Mouse (Mus musculus) midbrain, embryonic 13.5 days (tissue): Measurements from ENCODE around the gene Il9r. TPM values are rescaled to one million over a fixed set of nuclear protein-coding genes. Genes with fewer than 3 reads are reported as not detected.
A peak's percentile ranks its signal among the peaks of the same experiment; 100 is the strongest.

Experiments used
- ATAC-seq: fragments of 200-750 bp; cut with Nextera tagmentation; 2 replicates; pipeline ENCODE4 v1.8.0; 2017; ENCODE audit warnings: mild to moderate bottlenecking, moderate TSS enrichment, moderate library complexity
- H3K27ac ChIP-seq: fragments of 300-500 bp; sonication (generic); 2 replicates; pipeline ENCODE4 v1.5.1; 2015; ENCODE audit warnings: inconsistent platforms, mild to moderate bottlenecking, moderate library complexity
- H3K27me3 ChIP-seq: fragments of 300-500 bp; sonication (generic); 2 replicates; pipeline ENCODE4 v1.6.1; 2015; ENCODE audit warnings: mild to moderate bottlenecking, inconsistent platforms
- H3K36me3 ChIP-seq: fragments of 300-500 bp; sonication (generic); 2 replicates; pipeline ENCODE4 v1.6.1; 2015; ENCODE audit warnings: mild to moderate bottlenecking, inconsistent platforms
- H3K4me1 ChIP-seq: fragments of 300-500 bp; sonication (generic); replicated peaks from 2 replicates; pipeline ENCODE4 v1.6.1; 2015; ENCODE audit warnings: inconsistent platforms
- H3K4me2 ChIP-seq: fragments of 300-500 bp; sonication (generic); replicated peaks from 2 replicates; pipeline ENCODE4 v1.6.1; 2015; ENCODE audit warnings: moderate library complexity, mild to moderate bottlenecking, inconsistent platforms
- H3K4me3 ChIP-seq: fragments of 300-500 bp; sonication (generic); replicated peaks from 2 replicates; pipeline ENCODE4 v1.5.1; 2015; ENCODE audit warnings: mild to moderate bottlenecking, inconsistent platforms
- H3K9ac ChIP-seq: fragments of 300-500 bp; sonication (generic); replicated peaks from 2 replicates; pipeline ENCODE4 v1.6.1; 2015; ENCODE audit warnings: mild to moderate bottlenecking, inconsistent platforms
- H3K9me3 ChIP-seq: fragments of 300-500 bp; sonication (generic); 2 replicates; pipeline ENCODE4 v1.6.1; 2016; ENCODE audit warnings: mild to moderate bottlenecking, inconsistent platforms
- WGBS: fragments of 180-500 bp; shearing (Covaris S2); methylation state at CpG from one replicate; pipeline ENCODE4 v1.1.7; 2015; 5-methylcytosine and 5-hydroxymethylcytosine counted together
- polyA plus RNA-seq: library from polyadenylated mRNA; unstranded; fragments of >200 nt; fragmentation: Nextera tagmentation; extraction: Ambion mirVana; gene quantifications from 2 replicates; pipeline ENCODE4 v1.2.1, GENCODE M21; 2015

Il9r gene
- polyA plus RNA-seq, 1 experiment from 2014 or later: not detected

DNA sequence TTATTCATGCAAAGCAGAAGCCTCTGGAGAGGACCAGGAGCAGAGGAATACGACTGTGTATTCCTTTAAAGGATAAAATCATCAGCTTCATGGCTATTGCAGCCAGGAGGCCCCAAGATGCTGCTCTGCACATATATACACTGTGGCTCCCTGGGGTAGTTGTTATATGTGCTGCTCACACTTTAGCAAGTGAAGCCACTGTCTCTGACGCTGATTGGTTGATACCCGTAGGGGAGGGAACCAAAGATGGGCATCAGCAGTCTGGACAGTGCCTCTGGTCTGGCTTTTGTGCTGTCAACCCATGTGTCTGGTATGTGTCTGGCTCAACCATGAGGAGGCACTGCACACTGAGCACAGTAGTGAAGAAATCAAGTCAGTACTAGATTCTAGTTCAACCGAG is 33.4 kb downstream of the Il9r start:
- peaks cover 8% of the 10 kb centered on the region for H3K4me1 ChIP-seq
- no peak overlapping the region for H3K9ac ChIP-seq
- no peak for ATAC-seq
- H3K4me3 ChIP-seq: no peak overlapping the region
- no peaks in the 10 kb centered on the region for H3K9me3 ChIP-seq
- H3K4me2 ChIP-seq: no peak overlapping the region
- no peak overlapping the region for H3K27ac ChIP-seq
- WGBS: 79% methylated on average over 4 of the region's 4 CpGs
- H3K27me3 ChIP-seq: no peaks in the 10 kb centered on the region
- H3K36me3 ChIP-seq: no peaks in the 10 kb centered on the region

DNA sequence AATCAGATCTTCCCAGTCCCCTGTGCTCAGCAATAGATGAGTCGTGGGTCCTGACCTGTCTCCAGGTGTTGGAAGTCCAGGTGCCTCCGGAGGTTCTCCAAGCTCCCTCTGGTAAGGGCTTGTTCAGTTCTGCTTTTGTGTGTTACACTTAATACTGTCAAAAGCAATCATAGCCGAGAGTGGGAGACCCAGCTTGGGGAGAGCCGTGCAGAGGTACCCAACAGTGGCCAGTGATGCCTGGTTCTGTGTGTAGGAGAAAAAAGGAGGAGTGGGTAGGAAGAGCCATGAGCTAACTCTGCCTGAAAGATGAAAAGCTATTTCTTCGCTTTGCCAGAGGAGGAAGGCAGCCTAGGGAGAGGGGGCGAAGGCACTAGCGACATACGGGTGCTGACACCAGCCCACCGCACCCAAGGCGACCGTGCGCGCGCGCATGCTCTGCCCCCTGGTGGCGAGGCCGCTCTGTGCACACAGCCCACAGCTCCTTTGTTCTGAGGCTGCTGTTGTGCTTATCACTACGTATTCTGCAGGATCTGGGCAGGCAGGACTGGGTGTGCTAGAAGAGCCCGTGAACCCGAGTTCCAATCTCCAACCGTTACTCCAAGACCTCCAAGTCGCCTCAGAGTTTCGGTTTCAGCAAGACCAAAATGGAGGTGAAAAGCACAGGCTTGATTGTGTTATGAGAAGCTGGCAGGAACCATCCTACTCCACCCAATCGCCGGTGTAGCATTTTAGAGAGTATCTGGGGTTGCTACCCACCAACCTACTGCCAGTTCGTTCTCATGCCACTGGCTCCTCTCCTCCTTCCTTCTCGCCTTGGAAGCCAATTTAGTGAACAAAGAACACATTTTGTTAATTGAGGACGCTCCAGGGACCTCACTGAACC is 37.9 kb downstream of the Il9r start:
- Histone ChIP-seq H3K27me3 (no peaks in the 10 kb centered on the region), H3K27ac (peak overlapping the region; percentile 94), H3K9ac (peak overlapping the region; percentile 66), H3K9me3 (no peaks in the 10 kb centered on the region), H3K4me1 (peaks cover 40% of the 10 kb centered on the region), H3K4me2 (peak overlapping the region; percentile 57), H3K4me3 (peak overlapping the region; percentile 33), H3K36me3 (no peaks in the 10 kb centered on the region)
- peak; percentile 95 for ATAC-seq
- 15% methylated on average over 28 of the region's 28 CpGs for WGBS

DNA sequence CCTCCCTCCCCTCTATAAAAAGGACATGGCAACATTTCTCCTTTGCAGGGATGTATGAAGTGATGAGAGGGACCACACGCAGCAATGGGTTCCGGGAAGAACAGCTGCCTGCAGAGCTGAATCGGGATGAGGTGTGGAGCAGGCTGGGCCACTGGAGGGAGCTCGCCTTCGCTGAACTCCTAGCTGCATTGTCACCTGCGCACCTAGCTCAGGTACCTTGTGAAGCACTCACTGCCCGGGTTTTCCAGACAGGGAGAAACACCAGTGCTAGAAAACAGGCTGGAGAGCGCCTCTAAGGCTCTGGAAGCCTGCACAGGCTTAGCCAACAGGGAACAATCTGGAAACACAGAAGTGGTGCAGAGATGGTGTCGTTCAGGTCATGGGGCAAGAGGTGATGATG is 38.6 kb downstream of the Il9r start:
- H3K9ac ChIP-seq: peak overlapping the region; percentile 66
- H3K4me1 ChIP-seq: peaks cover 46% of the 10 kb centered on the region
- whole genome bisulfite sequencing: 7% methylated on average over 9 of the region's 9 CpGs
- peak overlapping the region; percentile 33 for H3K4me3 ChIP-seq
- peak; percentile 37 for ATAC-seq
- H3K27me3 ChIP-seq: no peaks in the 10 kb centered on the region
- peak overlapping the region; percentile 94 for H3K27ac ChIP-seq
- H3K9me3 ChIP-seq: no peaks in the 10 kb centered on the region
- H3K36me3 ChIP-seq: no peaks in the 10 kb centered on the region
- peak overlapping the region; percentile 57 for H3K4me2 ChIP-seq

DNA sequence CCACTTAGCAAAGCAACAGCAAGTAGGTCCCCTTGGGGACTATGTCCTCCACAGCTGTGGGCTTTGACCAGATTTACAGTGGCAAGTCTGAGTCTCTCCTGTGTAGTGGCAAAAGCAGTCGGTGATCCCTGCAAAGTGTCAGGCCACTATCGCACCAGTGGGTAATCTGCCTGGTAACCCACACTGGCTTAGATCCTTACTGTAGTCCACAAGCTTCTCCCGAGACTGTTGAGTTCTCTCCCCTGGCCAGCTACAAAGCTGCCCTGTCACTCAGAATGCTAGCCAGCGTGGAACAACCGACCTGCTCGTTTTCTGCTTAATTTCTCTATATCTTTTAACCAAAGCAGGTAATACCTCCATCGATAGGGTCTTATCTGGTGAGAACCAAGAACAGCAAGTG is 39.7 kb downstream of the Il9r start:
- Histone ChIP-seq H3K27ac (peak overlapping the region; percentile 94; the same call in 1 of the 2 replicates), H3K4me2 (no peak overlapping the region), H3K36me3 (no peaks in the 10 kb centered on the region), H3K9ac (no peak overlapping the region), H3K27me3 (no peaks in the 10 kb centered on the region), H3K9me3 (no peaks in the 10 kb centered on the region), H3K4me1 (peaks cover 46% of the 10 kb centered on the region), H3K4me3 (no peak overlapping the region)
- 67% methylated on average over 7 of the region's 7 CpGs for WGBS
- no peak for ATAC-seq

DNA sequence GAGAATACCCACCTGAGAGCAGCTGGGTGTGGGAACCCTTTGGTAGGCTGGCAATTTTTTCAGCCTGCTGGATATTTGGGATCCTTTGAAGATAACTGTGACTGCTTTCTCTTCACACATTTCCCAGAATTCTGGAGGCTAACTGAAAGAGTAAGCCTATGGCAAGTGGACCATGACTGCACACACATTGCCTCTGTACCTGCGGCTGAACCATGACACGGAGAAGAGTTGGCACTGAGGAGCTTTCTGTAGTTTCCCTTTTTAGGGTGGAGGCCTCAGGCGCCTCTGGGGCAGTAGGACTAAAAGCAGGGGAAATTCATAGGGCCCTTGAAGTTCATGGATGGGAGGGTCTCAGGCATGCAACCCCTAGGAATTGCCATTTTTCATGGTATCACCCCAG is 40.9 kb downstream of the Il9r start:
- ATAC-seq: no peak
- Histone ChIP-seq H3K4me2 (no peak overlapping the region), H3K9me3 (no peaks in the 10 kb centered on the region), H3K27me3 (no peaks in the 10 kb centered on the region), H3K4me3 (no peak overlapping the region), H3K36me3 (no peaks in the 10 kb centered on the region), H3K27ac (peak overlapping the region; percentile 92), H3K9ac (no peak overlapping the region), H3K4me1 (peaks cover 46% of the 10 kb centered on the region)
- whole genome bisulfite sequencing: 90% methylated on average over 3 of the region's 3 CpGs

DNA sequence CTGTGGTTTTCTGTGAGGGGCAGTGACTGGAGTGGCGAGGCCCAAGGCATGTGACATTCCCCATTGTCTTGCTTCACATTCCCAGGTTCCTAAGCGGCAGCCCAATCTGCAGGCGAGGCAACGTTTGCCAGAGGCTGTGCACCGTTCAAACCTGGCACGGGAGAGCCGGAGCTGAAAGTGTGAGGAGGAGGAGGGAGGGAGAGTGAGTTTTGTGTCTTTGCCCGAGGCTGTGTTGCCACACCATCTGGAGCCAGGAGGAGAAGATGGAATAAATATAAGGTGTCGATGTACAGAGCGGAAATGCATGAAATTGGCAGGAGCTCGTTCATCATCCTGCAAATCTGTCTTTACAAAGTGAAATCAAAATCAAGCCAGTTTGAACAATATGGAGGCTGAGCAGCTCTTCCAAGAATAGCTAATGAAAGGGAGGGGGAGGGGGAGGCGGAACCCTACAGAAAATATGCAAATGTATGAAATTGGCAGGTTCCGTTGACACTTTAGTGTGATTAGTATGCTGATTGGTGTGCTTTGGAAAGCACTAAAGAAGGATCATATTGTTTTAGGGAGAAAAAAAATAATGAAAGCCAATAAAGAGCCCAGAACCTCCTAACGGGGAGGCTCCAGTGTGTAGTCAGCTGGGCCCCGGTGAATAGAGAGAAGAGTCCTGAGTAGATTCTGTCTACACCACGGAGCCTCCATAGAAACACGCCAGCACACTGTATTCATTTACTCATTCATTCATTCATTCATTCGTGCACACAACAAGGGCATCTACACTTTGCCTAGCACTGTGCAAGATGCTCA is 42.1 kb downstream of the Il9r start:
- Histone ChIP-seq H3K9ac (no peak overlapping the region), H3K9me3 (no peaks in the 10 kb centered on the region), H3K4me2 (no peak overlapping the region; the same call in 1 of the 2 replicates), H3K27ac (peak overlapping the region; percentile 92), H3K36me3 (no peaks in the 10 kb centered on the region), H3K4me1 (peaks cover 46% of the 10 kb centered on the region), H3K27me3 (no peaks in the 10 kb centered on the region), H3K4me3 (no peak overlapping the region)
- ATAC-seq: peak; percentile 74
- 27% methylated on average over 18 of the region's 18 CpGs for WGBS

DNA sequence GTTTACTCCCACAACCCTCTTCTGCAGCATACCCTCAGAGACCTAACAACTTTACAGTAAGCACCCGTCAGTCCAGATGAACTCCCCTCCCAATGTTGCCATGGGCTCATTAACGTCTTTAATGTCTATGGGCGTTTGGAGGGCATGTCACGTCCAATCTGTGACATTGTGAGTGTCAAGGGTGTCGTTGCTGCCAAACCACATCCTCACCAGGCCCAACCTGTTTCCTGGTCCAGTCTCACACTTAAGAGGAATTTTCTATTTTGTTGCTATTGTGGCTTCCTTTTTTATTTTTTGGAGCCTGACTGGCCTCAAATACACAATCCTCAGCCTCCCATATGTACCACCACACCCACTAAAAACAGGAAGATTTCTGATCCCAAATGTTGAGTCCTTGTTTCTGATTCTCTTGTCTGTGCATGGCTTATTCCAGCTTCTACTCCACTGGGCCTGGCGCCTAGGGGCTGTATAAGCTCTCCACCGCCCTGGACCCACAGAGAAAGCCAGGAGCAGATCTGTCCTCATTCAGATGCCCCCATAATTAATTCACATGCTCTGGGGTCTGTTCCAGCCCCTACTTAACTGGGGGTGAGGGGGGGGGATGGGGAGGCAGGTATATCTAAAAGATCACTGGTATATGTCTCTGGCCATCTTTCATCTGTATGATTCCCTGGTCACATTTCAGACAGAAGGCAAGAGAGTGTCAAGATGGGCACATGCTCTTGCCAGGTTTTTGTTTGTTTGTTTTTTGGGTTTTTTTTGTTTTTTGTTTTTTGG is 43.0 kb downstream of the Il9r start:
- H3K9ac ChIP-seq: no peak overlapping the region
- H3K36me3 ChIP-seq: no peaks in the 10 kb centered on the region
- no peaks in the 10 kb centered on the region for H3K9me3 ChIP-seq
- H3K4me1 ChIP-seq: peaks cover 42% of the 10 kb centered on the region
- no peak for ATAC-seq
- H3K4me2 ChIP-seq: no peak overlapping the region
- peak overlapping the region; percentile 92 for H3K27ac ChIP-seq
- WGBS: 74% methylated on average over 7 of the region's 7 CpGs
- no peaks in the 10 kb centered on the region for H3K27me3 ChIP-seq
- no peak overlapping the region for H3K4me3 ChIP-seq

DNA sequence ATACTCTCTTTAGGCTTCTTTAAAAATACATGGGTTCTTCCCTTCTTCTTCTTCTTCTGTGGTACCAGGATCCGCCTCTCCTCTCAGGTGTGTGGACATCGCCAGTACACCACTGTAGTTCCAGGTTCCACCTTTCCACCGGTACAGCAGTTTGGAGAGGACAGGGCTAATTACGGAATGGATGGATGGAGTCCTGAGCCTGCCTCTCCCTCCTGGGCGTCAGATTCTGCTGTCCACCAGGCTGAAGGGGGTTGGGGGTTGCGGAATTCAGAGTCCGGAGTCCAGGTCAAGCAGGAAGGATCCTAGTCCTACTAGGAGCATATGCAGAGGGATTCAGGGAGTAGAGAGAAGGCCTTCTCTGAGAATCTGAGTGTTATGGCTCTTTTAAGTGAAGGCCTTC is 46.9 kb downstream of the Il9r start:
- Histone ChIP-seq H3K4me2 (no peak overlapping the region), H3K36me3 (no peaks in the 10 kb centered on the region), H3K4me3 (no peak overlapping the region), H3K27me3 (no peaks in the 10 kb centered on the region), H3K9me3 (no peaks in the 10 kb centered on the region), H3K4me1 (peaks cover 16% of the 10 kb centered on the region), H3K9ac (no peak overlapping the region), H3K27ac (no peak overlapping the region)
- WGBS: 93% methylated on average over 7 of the region's 7 CpGs
- ATAC-seq: no peak

DNA sequence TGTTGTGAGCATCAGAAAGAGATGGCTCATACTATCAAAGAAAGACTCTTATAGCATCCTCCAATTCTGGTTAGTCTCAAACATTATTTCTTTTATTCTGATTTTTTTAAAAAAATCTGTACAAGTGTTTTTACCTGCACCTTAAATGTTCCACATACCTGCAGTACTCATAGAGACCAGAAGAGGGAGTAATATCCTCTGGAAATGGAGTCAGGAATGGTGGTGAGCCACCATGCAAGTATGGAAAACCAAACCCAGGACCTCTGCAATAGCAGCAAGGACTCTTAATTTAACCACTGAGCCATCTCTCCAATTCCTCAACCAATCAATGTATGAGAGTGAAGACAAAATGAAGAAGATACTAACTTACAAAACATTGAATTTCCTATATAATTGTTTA is 47.3 kb downstream of the Il9r start:
- H3K9me3 ChIP-seq: no peaks in the 10 kb centered on the region
- no peaks in the 10 kb centered on the region for H3K27me3 ChIP-seq
- ATAC-seq: no peak

DNA sequence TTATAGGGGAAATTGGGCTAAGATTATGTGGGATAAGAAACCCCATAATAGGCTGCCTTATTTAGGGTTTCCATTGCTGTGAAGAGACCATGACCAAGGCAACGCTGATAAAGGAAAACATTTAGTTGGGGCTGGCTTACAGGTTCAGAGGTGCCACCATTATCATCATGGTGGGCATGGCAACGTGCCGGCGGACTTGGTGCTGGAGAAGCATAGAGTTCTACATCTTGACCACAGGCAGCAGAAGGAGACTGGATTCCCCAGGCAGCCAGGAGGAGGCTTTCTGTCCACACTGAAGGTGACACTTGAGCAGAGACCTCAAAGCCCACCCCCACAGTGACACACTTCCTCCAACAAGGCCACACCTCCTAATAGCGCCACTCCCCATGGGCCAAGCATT is 48.8 kb downstream of the Il9r start:
- no peak overlapping the region for H3K27ac ChIP-seq
- WGBS: 95% methylated on average over 5 of the region's 5 CpGs
- no peaks in the 10 kb centered on the region for H3K4me1 ChIP-seq
- no peaks in the 10 kb centered on the region for H3K27me3 ChIP-seq
- H3K9me3 ChIP-seq: no peaks in the 10 kb centered on the region
- H3K36me3 ChIP-seq: no peaks in the 10 kb centered on the region
- no peak for ATAC-seq
- no peak overlapping the region for H3K9ac ChIP-seq
- no peak overlapping the region for H3K4me3 ChIP-seq
- no peak overlapping the region for H3K4me2 ChIP-seq

More for the DNA sequence above, 47.3 kb downstream of the Il9r start:
- no peak overlapping the region for H3K4me2 ChIP-seq
- H3K27ac ChIP-seq: no peak overlapping the region
- H3K9ac ChIP-seq: no peak overlapping the region
- H3K36me3 ChIP-seq: no peaks in the 10 kb centered on the region
- no peak overlapping the region for H3K4me3 ChIP-seq
- H3K4me1 ChIP-seq: peaks cover 12% of the 10 kb centered on the region

DNA sequence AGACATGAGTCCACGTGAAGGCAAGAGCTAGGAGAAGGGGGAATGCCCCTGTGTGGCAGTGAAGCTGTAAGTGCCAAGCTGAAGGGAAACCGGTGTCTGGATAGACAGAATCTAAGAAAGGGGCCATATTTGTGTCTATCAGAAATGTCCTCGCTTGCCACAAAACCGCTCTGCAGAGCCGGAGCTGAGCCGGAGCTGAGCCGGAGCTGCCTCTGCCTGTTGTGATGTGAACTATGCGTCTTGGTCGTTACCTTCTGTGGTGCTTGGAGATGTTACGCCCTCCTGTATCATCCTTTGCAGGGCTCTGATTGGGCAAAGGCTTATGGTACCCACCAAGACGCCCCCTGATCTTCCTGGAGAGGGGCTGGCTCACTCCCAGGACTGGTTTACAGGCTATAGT is 50.5 kb downstream of the Il9r start:
- Histone ChIP-seq H3K9me3 (no peaks in the 10 kb centered on the region), H3K4me2 (no peak overlapping the region), H3K27ac (no peak overlapping the region), H3K9ac (no peak overlapping the region), H3K36me3 (no peaks in the 10 kb centered on the region), H3K4me3 (no peak overlapping the region), H3K4me1 (no peaks in the 10 kb centered on the region), H3K27me3 (no peaks in the 10 kb centered on the region)
- whole genome bisulfite sequencing: 78% methylated on average over 11 of the region's 11 CpGs
- ATAC-seq: no peak

DNA sequence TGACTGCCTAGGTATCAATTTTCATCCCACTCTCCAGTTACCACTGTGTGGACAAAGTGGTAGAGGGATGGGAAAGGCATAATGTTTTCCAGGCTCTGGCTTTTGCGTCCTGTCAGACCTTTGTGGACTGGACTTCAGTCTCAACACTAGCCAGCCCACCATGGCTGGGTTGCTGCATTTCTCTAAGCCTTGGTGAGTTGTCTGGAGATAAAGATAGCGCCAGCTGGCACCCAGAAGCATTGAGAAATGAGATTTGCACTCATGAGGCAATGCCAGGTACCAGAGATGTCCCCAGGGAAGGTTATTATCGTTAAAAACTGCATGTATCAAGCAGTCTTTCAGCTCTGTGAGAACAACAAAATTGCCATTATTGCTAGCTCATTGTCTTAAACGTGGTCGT is 57.3 kb downstream of the Il9r start:
- Histone ChIP-seq H3K27ac (peak overlapping the region; percentile 80), H3K4me1 (peaks cover 45% of the 10 kb centered on the region), H3K4me2 (no peak overlapping the region), H3K36me3 (no peaks in the 10 kb centered on the region), H3K9ac (no peak overlapping the region), H3K9me3 (no peaks in the 10 kb centered on the region), H3K27me3 (no peaks in the 10 kb centered on the region), H3K4me3 (no peak overlapping the region)
- WGBS: 76% methylated on average over 5 of the region's 5 CpGs
- no peak for ATAC-seq
